Mouse (Mus musculus) megakaryocyte-erythroid progenitor cell, adult 5-6 weeks (primary cell): ENCODE results near the gene Zbtb16. TPM values are rescaled to one million over a fixed set of nuclear protein-coding genes. Genes with fewer than 3 reads are reported as not detected.

ENCODE experiments used
- ATAC-seq: replicated peaks from 2 replicates; pipeline ENCODE4 v1.8.0; 2016; ENCODE audit warnings: mild to moderate bottlenecking, inconsistent platforms; ENCODE audit not compliant: severe bottlenecking, poor library complexity, low FRiP score, low TSS enrichment
- total RNA-seq, 2 experiments: library from RNA; stranded (forward) in 1 of 2; stranded (reverse) in 1 of 2; fragments of 200-1000, 215-1000 nt in 1 of 2; fragments of >200 nt in 1 of 2; fragmentation: Nextera tagmentation in 1 of 2; gene quantifications; 2 replicates each; pipeline ENCODE4 v1.2.3; 2014 to 2017

Zbtb16 gene
- total RNA-seq, 2 experiments from 2014 or later, result 2.3 to 4.0 TPM

GRCm38 (mm10) chr9:48663052-48663433 lies 173.0 kb downstream of the Zbtb16 start:
- no peak for ATAC-seq

GRCm38 (mm10) chr9:48662361-48663051 lies 173.5 kb downstream of the Zbtb16 start:
- no peak for ATAC-seq

- no peak for ATAC-seq
These were observed 174.6 kb downstream of the Zbtb16 start for GRCm38 (mm10) chr9:48661225-48662023.

GRCm38 (mm10) chr9:48655525-48656169 lies 180.4 kb downstream of the Zbtb16 start:
- ATAC-seq, result peak; percentile 64

- no peak for ATAC-seq
These were observed 181.3 kb downstream of the Zbtb16 start for GRCm38 (mm10) chr9:48654730-48655129.

GRCm38 (mm10) chr9:48653399-48654070 lies 182.5 kb downstream of the Zbtb16 start:
- ATAC-seq, result no peak

GRCm38 (mm10) chr9:48652026-48652425 lies 184.0 kb downstream of the Zbtb16 start:
- ATAC-seq, result no peak

- ATAC-seq, result no peak
These were observed 185.2 kb downstream of the Zbtb16 start for GRCm38 (mm10) chr9:48650846-48651245.

- ATAC-seq, result no peak
These were observed 186.0 kb downstream of the Zbtb16 start for GRCm38 (mm10) chr9:48649851-48650685.

GRCm38 (mm10) chr9:48649098-48649766 lies 186.8 kb downstream of the Zbtb16 start:
- ATAC-seq, result 0 out of 2 replicates have a peak, but pooled peaks have one; percentile 19

GRCm38 (mm10) chr9:48648285-48649097 lies 187.5 kb downstream of the Zbtb16 start:
- ATAC-seq, result no peak

- ATAC-seq, result no peak
These were observed 188.3 kb downstream of the Zbtb16 start for GRCm38 (mm10) chr9:48647648-48648284.

- ATAC-seq, result no peak
These were observed 189.0 kb downstream of the Zbtb16 start for GRCm38 (mm10) chr9:48646781-48647647.

GRCm38 (mm10) chr9:48646251-48646650 lies 189.8 kb downstream of the Zbtb16 start:
- ATAC-seq, result peak; percentile 54; the same call in 1 of the 2 replicates

- ATAC-seq, result no peak
These were observed 190.3 kb downstream of the Zbtb16 start for GRCm38 (mm10) chr9:48645648-48646126.
